Mouse (Mus musculus) heart, embryonic 10.5 days (tissue): ENCODE results near the gene Slc2a10. TPM values are rescaled to one million over a fixed set of nuclear protein-coding genes. Genes with fewer than 3 reads are reported as not detected.

Experiments
- DNase-seq: peaks from one replicate; pipeline ENCODE4 v3.0.0-alpha.2; 2017; ENCODE audit warnings: low spot score
- H3K27ac ChIP-seq: fragments of 300-500 bp; sonication (generic); 2 replicates; pipeline ENCODE4 v1.5.1; 2016; ENCODE audit warnings: mild to moderate bottlenecking
- H3K27me3 ChIP-seq: fragments of 300-500 bp; sonication (generic); 2 replicates; pipeline ENCODE4 v1.6.1; 2016; ENCODE audit warnings: mild to moderate bottlenecking; ENCODE audit not compliant: poor library complexity, insufficient read depth, severe bottlenecking
- H3K36me3 ChIP-seq: fragments of 300-500 bp; sonication (generic); 2 replicates; pipeline ENCODE4 v1.6.1; 2016; ENCODE audit warnings: mild to moderate bottlenecking, moderate library complexity
- H3K4me1 ChIP-seq: fragments of 300-500 bp; sonication (generic); 2 replicates; pipeline ENCODE4 v1.6.1; 2016; ENCODE audit warnings: mild to moderate bottlenecking
- H3K4me3 ChIP-seq: fragments of 300-500 bp; sonication (generic); 2 replicates; pipeline ENCODE4 v1.5.1; 2016; ENCODE audit warnings: mild to moderate bottlenecking, moderate library complexity
- H3K9me3 ChIP-seq: fragments of 300-500 bp; sonication (generic); 2 replicates; pipeline ENCODE4 v1.6.1; 2016; ENCODE audit warnings: mild to moderate bottlenecking, moderate library complexity
- WGBS: fragments of 180-500 bp; shearing (Covaris S2); methylation state at CpG from one replicate; pipeline ENCODE4 v1.1.7; 2016; 5-methylcytosine and 5-hydroxymethylcytosine counted together
- polyA plus RNA-seq: library from polyadenylated mRNA; unstranded; fragments of >200 nt; fragmentation: Nextera tagmentation; extraction: Ambion mirVana; gene quantifications from 2 replicates; pipeline ENCODE4 v1.2.1, GENCODE M21; 2016

Slc2a10 gene
- polyA plus RNA-seq = 4.2 and 4.6 TPM in 2 replicates

DNA sequence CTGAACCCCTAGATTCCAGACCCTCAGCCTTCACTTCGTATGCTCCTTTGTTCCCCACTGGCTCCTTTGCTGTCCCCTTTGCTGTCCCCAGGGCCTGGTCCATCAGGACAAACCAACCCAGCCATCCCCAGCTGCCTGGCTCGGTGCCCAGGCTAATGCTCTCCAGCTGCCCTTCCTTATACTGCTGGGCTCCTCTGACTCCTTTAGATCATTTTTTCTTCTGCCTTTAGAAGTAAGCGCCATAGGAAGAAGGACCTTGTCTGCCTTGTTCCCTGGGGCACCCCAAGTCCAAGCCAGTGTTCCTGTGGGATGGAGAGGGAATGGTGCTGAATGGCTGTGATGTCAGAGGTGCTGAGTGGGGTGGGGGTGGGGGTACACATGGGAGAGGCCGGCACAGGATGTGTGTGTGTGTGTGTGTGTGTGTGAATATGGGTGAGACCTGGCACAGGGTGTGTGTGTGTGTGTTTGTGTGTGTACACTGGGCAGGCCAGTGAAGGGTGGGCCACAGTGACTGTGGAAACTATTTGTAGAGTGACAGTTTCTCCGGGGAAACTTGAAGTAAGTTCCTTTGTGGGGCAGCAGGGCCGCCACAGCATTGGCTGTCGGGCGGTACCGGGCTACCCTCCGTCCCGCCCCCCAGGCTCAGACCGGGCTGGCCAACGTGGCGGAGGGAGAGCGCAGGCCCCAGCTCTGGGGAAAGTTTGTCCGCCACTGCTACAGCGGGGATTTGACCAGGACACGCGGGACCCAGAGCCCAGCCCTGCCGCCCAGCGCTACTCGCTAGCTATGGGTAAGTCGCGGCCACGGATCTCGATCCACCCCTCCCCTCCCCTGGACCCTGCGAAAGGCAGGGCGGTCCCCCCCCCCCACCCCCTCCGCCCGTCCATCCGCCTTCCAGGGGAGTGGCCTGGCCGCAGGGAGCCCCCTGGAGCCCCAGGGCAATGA is at the start of gene Slc2a10:
Slc2a10 (plus strand) TSS at position 529 of the 945 bp plus-strand sequence.
- Histone ChIP-seq H3K27ac (peak within 1 kb of the TSS; percentile 87), H3K27me3 (peaks cover 24% of the 10 kb centered on the region), H3K9me3 (no peaks in the 10 kb centered on the region), H3K4me1 (peaks cover 18% of the 10 kb centered on the region), H3K36me3 (no peaks in the 10 kb centered on the region), H3K4me3 (peak within 1 kb of the TSS; percentile 73)
- peak; percentile 82 for DNase-seq
- WGBS = 5% methylated on average over 32 of the region's 32 CpGs

DNA sequence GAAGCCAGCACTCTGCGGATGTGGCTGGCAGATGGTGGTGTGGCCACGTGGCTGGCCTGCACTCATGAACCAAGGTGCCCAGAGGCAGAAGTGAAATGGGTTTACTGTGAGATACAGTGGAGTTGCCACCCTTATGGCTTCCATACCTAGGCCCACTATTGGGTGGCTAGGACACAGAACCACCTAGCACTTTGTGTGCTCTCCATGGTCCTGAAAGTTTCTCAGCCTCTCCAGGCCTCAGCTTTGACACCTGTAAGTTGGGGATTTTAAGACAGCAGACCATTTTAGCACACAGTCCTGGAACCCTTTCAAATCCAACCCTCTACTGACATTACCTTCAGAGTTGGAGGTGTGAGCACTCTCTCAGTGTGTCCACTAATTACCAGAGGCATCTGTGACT is 46.9 kb upstream of the Slc2a10 start:
- H3K4me1 ChIP-seq = peaks cover 10% of the 10 kb centered on the region
- DNase-seq = no peak

GRCm38 (mm10) chr2:165458189-165458588 is 45.4 kb upstream of the Slc2a10 start:
- Histone ChIP-seq H3K27me3 (peaks cover 10% of the 10 kb centered on the region; the same call in 1 of the 2 replicates), H3K27ac (no peak overlapping the region), H3K9me3 (no peaks in the 10 kb centered on the region), H3K4me1 (peaks cover 10% of the 10 kb centered on the region), H3K4me3 (no peak overlapping the region), H3K36me3 (no peaks in the 10 kb centered on the region)
- WGBS = 63% methylated on average over 5 of the region's 5 CpGs
- DNase-seq = no peak

More for the DNA sequence above, 46.9 kb upstream of the Slc2a10 start:
- H3K36me3 ChIP-seq = no peaks in the 10 kb centered on the region
- H3K27me3 ChIP-seq = peaks cover 5% of the 10 kb centered on the region; the same call in 1 of the 2 replicates
- WGBS = 60% methylated on average over 2 of the region's 2 CpGs
- no peak overlapping the region for H3K4me3 ChIP-seq
- no peaks in the 10 kb centered on the region for H3K9me3 ChIP-seq
- H3K27ac ChIP-seq = no peak overlapping the region

DNA sequence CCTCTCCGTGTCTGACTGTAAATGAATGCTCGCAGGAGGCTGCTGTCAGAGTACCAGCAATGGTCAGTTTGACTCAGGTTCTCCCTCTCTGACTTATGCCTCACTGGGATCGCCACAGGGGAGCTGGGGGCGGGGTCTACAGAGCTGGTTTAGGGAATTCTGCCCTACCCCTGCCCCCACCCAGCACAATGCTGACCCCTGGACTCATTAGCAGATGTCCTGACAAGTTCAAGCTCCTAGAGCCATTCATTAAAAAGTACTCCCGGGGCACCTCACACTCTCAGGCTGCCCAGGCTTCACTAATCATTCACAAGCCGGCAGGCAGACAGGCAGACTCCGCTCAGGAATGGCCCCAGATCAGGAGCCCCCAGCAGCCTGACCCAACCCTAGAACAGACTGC is 43.9 kb upstream of the Slc2a10 start:
- H3K4me1 ChIP-seq = peaks cover 10% of the 10 kb centered on the region
- peaks cover 10% of the 10 kb centered on the region; the same call in 1 of the 2 replicates for H3K27me3 ChIP-seq
- H3K9me3 ChIP-seq = no peaks in the 10 kb centered on the region
- H3K4me3 ChIP-seq = no peak overlapping the region
- DNase-seq = no peak
- H3K36me3 ChIP-seq = no peaks in the 10 kb centered on the region
- H3K27ac ChIP-seq = no peak overlapping the region
- 27% methylated on average over 7 of the region's 7 CpGs for WGBS

DNA sequence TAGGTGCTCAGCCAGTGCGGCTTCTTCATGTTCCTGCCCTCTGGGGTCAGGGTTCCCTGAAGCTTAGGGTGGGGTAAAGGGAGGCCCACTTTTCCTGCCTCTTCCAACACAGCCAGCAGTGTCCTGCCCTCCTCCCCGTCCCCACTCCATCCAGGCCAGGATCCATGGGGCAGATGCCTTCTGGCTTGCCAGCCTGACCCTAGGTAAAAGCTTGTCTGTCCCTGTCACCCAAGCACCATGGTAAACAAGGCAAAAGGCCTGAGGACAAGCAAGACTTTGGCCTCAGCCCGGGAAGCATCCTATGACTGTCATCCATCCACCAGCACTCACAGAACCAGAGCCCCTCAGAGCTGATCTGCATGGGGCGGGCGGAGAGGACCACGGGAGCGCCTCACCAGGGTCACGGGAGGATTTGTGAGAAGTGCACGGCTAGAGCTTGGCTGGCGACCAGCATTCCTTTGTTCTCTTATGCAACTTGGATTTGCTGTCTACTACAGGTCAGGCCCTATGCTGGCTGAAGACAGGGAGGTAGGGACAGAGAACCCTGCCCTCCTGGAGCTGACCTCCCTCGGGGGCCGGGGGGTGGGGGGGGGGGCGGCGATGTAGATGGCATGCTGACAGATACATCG is 35.6 kb upstream of the Slc2a10 start:
- H3K27ac ChIP-seq = 0 out of 2 replicates have a peak overlapping the region, but pooled peaks have one; percentile 6
- no peak overlapping the region for H3K4me3 ChIP-seq
- H3K4me1 ChIP-seq = peaks cover 35% of the 10 kb centered on the region
- DNase-seq = no peak
- 60% methylated on average over 15 of the region's 15 CpGs for WGBS
- H3K9me3 ChIP-seq = no peaks in the 10 kb centered on the region
- peaks cover 51% of the 10 kb centered on the region for H3K27me3 ChIP-seq
- no peaks in the 10 kb centered on the region for H3K36me3 ChIP-seq

GRCm38 (mm10) chr2:165470167-165470566 is 33.4 kb upstream of the Slc2a10 start:
- 41% methylated on average over 5 of the region's 5 CpGs for WGBS
- Histone ChIP-seq H3K27ac (no peak overlapping the region), H3K27me3 (peaks cover 72% of the 10 kb centered on the region), H3K4me3 (no peak overlapping the region), H3K4me1 (peaks cover 38% of the 10 kb centered on the region), H3K9me3 (no peaks in the 10 kb centered on the region), H3K36me3 (no peaks in the 10 kb centered on the region)
- DNase-seq = no peak

DNA sequence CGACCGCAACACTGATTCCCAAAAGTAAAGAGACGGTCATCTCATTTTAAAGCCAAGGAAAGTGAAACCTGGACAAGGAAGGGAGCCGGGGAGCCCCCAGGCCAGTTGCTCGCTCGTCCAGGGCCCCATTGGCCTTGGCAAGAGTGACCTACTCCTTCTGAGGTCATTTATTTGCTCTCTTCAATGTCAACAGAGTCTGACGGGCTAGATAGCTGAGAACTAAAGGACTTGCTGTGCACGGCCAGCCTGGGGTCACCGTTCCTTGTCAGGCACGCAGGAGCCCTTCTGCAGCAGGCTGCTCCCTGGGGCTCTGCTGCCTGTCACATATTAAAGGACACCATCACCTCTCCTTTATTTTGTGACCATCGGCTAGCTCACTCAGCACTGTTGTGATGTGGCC is 31.6 kb upstream of the Slc2a10 start:
- no peaks in the 10 kb centered on the region for H3K9me3 ChIP-seq
- peaks cover 38% of the 10 kb centered on the region for H3K4me1 ChIP-seq
- WGBS = 68% methylated on average over 11 of the region's 11 CpGs
- no peak overlapping the region for H3K27ac ChIP-seq
- no peak overlapping the region for H3K4me3 ChIP-seq
- H3K36me3 ChIP-seq = no peaks in the 10 kb centered on the region
- DNase-seq = no peak
- peaks cover 69% of the 10 kb centered on the region for H3K27me3 ChIP-seq

DNA sequence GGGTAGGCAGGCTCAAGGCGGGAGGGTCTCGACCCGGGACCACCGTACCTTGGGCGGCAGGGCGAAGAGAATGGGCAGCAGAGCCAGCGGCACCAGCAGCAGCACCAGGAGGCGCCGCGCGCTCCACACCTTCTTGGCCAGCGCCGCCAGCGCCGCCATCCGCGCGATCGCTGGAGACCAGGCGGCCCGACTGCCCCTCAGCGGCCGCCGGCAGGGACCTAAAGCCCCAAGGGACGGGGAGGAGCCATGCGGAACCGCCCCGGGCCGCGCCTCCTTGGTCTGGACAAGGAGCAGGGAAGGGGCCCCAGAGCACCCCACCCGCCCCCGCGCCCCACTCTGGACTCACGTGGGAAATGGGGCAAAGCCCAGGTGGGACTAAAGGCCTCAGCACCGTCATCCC is 30.6 kb upstream of the Slc2a10 start, which contains the start of gene Slc13a3:
Slc13a3 (minus strand) TSS at position 228 of the 400 bp plus-strand sequence.
- Histone ChIP-seq H3K27ac (peak within 1 kb of the TSS; percentile 47), H3K4me1 (peaks cover 32% of the 10 kb centered on the region), H3K4me3 (peak within 1 kb of the TSS; percentile 54), H3K9me3 (no peaks in the 10 kb centered on the region), H3K27me3 (peaks cover 69% of the 10 kb centered on the region), H3K36me3 (no peaks in the 10 kb centered on the region)
- WGBS = 2% methylated on average over 35 of the region's 35 CpGs
- no peak for DNase-seq

GRCm38 (mm10) chr2:165475412-165475811 is 28.2 kb upstream of the Slc2a10 start:
- Histone ChIP-seq H3K9me3 (no peaks in the 10 kb centered on the region), H3K4me3 (no peak overlapping the region), H3K27ac (no peak overlapping the region), H3K4me1 (peaks cover 23% of the 10 kb centered on the region), H3K36me3 (no peaks in the 10 kb centered on the region), H3K27me3 (peaks cover 54% of the 10 kb centered on the region)
- WGBS = 67% methylated on average over 7 of the region's 7 CpGs
- no peak for DNase-seq

- Histone ChIP-seq H3K27me3 (peaks cover 49% of the 10 kb centered on the region), H3K4me3 (no peak overlapping the region), H3K9me3 (no peaks in the 10 kb centered on the region), H3K4me1 (peaks cover 23% of the 10 kb centered on the region), H3K36me3 (no peaks in the 10 kb centered on the region), H3K27ac (no peak overlapping the region)
- 58% methylated on average over 5 of the region's 5 CpGs for WGBS
- DNase-seq = no peak
Measured at GRCm38 (mm10) chr2:165475850-165476249, 27.7 kb upstream of the Slc2a10 start.

GRCm38 (mm10) chr2:165482003-165482402 is 21.6 kb upstream of the Slc2a10 start:
- 67% methylated on average over 8 of the region's 8 CpGs for WGBS
- Histone ChIP-seq H3K27me3 (peaks cover 7% of the 10 kb centered on the region; the same call in 1 of the 2 replicates), H3K36me3 (no peaks in the 10 kb centered on the region), H3K4me1 (0 out of 2 replicates have a peak, but pooled peaks cover 6% of the 10 kb centered on the region), H3K4me3 (no peak overlapping the region), H3K9me3 (no peaks in the 10 kb centered on the region), H3K27ac (no peak overlapping the region)
- no peak for DNase-seq

- 55% methylated on average over 6 of the region's 6 CpGs for WGBS
- H3K27ac ChIP-seq = no peak overlapping the region
Measured at GRCm38 (mm10) chr2:165484152-165484551, 19.4 kb upstream of the Slc2a10 start.

GRCm38 (mm10) chr2:165485826-165486225 is 17.8 kb upstream of the Slc2a10 start:
- no peak for DNase-seq
- Histone ChIP-seq H3K4me3 (no peak overlapping the region), H3K27me3 (peaks cover 7% of the 10 kb centered on the region; the same call in 1 of the 2 replicates), H3K27ac (no peak overlapping the region), H3K9me3 (no peaks in the 10 kb centered on the region), H3K4me1 (0 out of 2 replicates have a peak, but pooled peaks cover 6% of the 10 kb centered on the region), H3K36me3 (peaks cover 28% of the 10 kb centered on the region)
- WGBS = 70% methylated on average over 3 of the region's 3 CpGs

More at GRCm38 (mm10) chr2:165484152-165484551, 19.4 kb upstream of the Slc2a10 start:
- H3K4me3 ChIP-seq = no peak overlapping the region
- peaks cover 12% of the 10 kb centered on the region for H3K36me3 ChIP-seq
- no peak for DNase-seq
- 0 out of 2 replicates have a peak, but pooled peaks cover 6% of the 10 kb centered on the region for H3K4me1 ChIP-seq
- peaks cover 7% of the 10 kb centered on the region; the same call in 1 of the 2 replicates for H3K27me3 ChIP-seq
- no peaks in the 10 kb centered on the region for H3K9me3 ChIP-seq
